Mouse (Mus musculus): ENCODE data around the gene Reep3. TPM values are rescaled to one million over a fixed set of nuclear protein-coding genes. Genes with fewer than 3 reads are reported as not detected.

The Reep3 gene
- polyA plus RNA-seq, 1 experiment from 2014 or later, result 38.2 TPM

- H3K36me3 ChIP-seq (ENCODE audit: control insufficient read depth, insufficient read depth, low read length), result no peaks in the 10 kb centered on the region
- ATAC-seq (replicated peaks; ENCODE audit: low FRiP score, low TSS enrichment, low read depth) (no peak), DNase-seq (ENCODE audit: low spot score) (no peak)
- no peak overlapping the region for H3K4me2 ChIP-seq (ENCODE audit: low read length)
- 0 out of 2 replicates have a peak overlapping the region, but pooled peaks have one; percentile 38 for H3K27ac ChIP-seq (ENCODE audit: low read depth)
- no peaks in the 10 kb centered on the region for H3K27me3 ChIP-seq (replicated peaks; ENCODE audit: control insufficient read depth, insufficient read depth, low read length)
- H3K9ac ChIP-seq (ENCODE audit: low read length), result no peak overlapping the region
- 86% methylated on average over 13 of the region's 13 CpGs for WGBS
- H3K9me3 ChIP-seq (ENCODE audit: control insufficient read depth, low read length), result no peaks in the 10 kb centered on the region
- H3K4me1 ChIP-seq (replicated peaks; ENCODE audit: control insufficient read depth, insufficient read depth, low read length), result peaks cover 31% of the 10 kb centered on the region
- no peak overlapping the region for H3K4me3 ChIP-seq (ENCODE audit: low read depth, low read length)
These were observed 47.7 kb downstream of the Reep3 start for GRCm38 (mm10) chr10:67048871-67049615.

- ATAC-seq (replicated peaks; ENCODE audit: low FRiP score, low TSS enrichment, low read depth) (no peak), DNase-seq (ENCODE audit: low spot score) (no peak)
- WGBS, result 62% methylated on average over 18 of the region's 18 CpGs
- H3K4me3 ChIP-seq (ENCODE audit: low read depth, low read length), result no peak overlapping the region
- no peak overlapping the region for H3K4me2 ChIP-seq (ENCODE audit: low read length)
- H3K9me3 ChIP-seq (ENCODE audit: control insufficient read depth, low read length), result no peaks in the 10 kb centered on the region
- no peak overlapping the region for H3K9ac ChIP-seq (ENCODE audit: low read length)
- no peaks in the 10 kb centered on the region for H3K27me3 ChIP-seq (replicated peaks; ENCODE audit: control insufficient read depth, insufficient read depth, low read length)
- H3K4me1 ChIP-seq (replicated peaks; ENCODE audit: control insufficient read depth, insufficient read depth, low read length), result peaks cover 24% of the 10 kb centered on the region
- peak overlapping the region; percentile 38; the same call in 1 of the 2 replicates for H3K27ac ChIP-seq (ENCODE audit: low read depth)
- no peaks in the 10 kb centered on the region for H3K36me3 ChIP-seq (ENCODE audit: control insufficient read depth, insufficient read depth, low read length)
These were observed 48.8 kb downstream of the Reep3 start for GRCm38 (mm10) chr10:67047712-67048645.

- ATAC-seq (replicated peaks; ENCODE audit: low FRiP score, low TSS enrichment, low read depth) (no peak), DNase-seq (ENCODE audit: low spot score) (no peak)
- no peak overlapping the region for H3K9ac ChIP-seq (ENCODE audit: low read length)
- no peak overlapping the region for H3K27ac ChIP-seq (ENCODE audit: low read depth)
- H3K36me3 ChIP-seq (ENCODE audit: control insufficient read depth, insufficient read depth, low read length), result no peaks in the 10 kb centered on the region
- no peak overlapping the region for H3K4me3 ChIP-seq (ENCODE audit: low read depth, low read length)
- no peak overlapping the region for H3K4me2 ChIP-seq (ENCODE audit: low read length)
- peaks cover 14% of the 10 kb centered on the region for H3K4me1 ChIP-seq (replicated peaks; ENCODE audit: control insufficient read depth, insufficient read depth, low read length)
- H3K9me3 ChIP-seq (ENCODE audit: control insufficient read depth, low read length), result no peaks in the 10 kb centered on the region
- WGBS, result 75% methylated on average over 12 of the region's 12 CpGs
- no peaks in the 10 kb centered on the region for H3K27me3 ChIP-seq (replicated peaks; ENCODE audit: control insufficient read depth, insufficient read depth, low read length)
These were observed 51.4 kb downstream of the Reep3 start for GRCm38 (mm10) chr10:67045192-67045899.

- no peak overlapping the region for H3K4me2 ChIP-seq (ENCODE audit: low read length)
- no peak for ATAC-seq (replicated peaks; ENCODE audit: low FRiP score, low TSS enrichment, low read depth)
- H3K4me1 ChIP-seq (replicated peaks; ENCODE audit: control insufficient read depth, insufficient read depth, low read length), result peaks cover 14% of the 10 kb centered on the region
- 46% methylated on average over 5 of the region's 5 CpGs for WGBS
- no peak for DNase-seq (ENCODE audit: low spot score)
- no peak overlapping the region for H3K9ac ChIP-seq (ENCODE audit: low read length)
- H3K27me3 ChIP-seq (replicated peaks; ENCODE audit: control insufficient read depth, insufficient read depth, low read length), result no peaks in the 10 kb centered on the region
- H3K36me3 ChIP-seq (ENCODE audit: control insufficient read depth, insufficient read depth, low read length), result no peaks in the 10 kb centered on the region
- no peak overlapping the region for H3K4me3 ChIP-seq (ENCODE audit: low read depth, low read length)
- H3K27ac ChIP-seq (ENCODE audit: low read depth), result no peak overlapping the region
- no peaks in the 10 kb centered on the region for H3K9me3 ChIP-seq (ENCODE audit: control insufficient read depth, low read length)
These were observed 52.4 kb downstream of the Reep3 start for GRCm38 (mm10) chr10:67044346-67044745.

- H3K9me3 ChIP-seq (ENCODE audit: control insufficient read depth, low read length), result no peaks in the 10 kb centered on the region
- no peak overlapping the region for H3K4me2 ChIP-seq (ENCODE audit: low read length)
- no peak overlapping the region for H3K4me3 ChIP-seq (ENCODE audit: low read depth, low read length)
- WGBS, result 91% methylated on average over 7 of the region's 7 CpGs
- H3K36me3 ChIP-seq (ENCODE audit: control insufficient read depth, insufficient read depth, low read length), result no peaks in the 10 kb centered on the region
- no peak for ATAC-seq (replicated peaks; ENCODE audit: low FRiP score, low TSS enrichment, low read depth)
- H3K27ac ChIP-seq (ENCODE audit: low read depth), result no peak overlapping the region
- H3K4me1 ChIP-seq (replicated peaks; ENCODE audit: control insufficient read depth, insufficient read depth, low read length), result peaks cover 6% of the 10 kb centered on the region; the same call in 1 of the 2 replicates
- DNase-seq (ENCODE audit: low spot score), result no peak
- no peaks in the 10 kb centered on the region for H3K27me3 ChIP-seq (replicated peaks; ENCODE audit: control insufficient read depth, insufficient read depth, low read length)
- H3K9ac ChIP-seq (ENCODE audit: low read length), result no peak overlapping the region
These were observed 53.5 kb downstream of the Reep3 start for GRCm38 (mm10) chr10:67043236-67043635.

- H3K4me1 ChIP-seq (replicated peaks; ENCODE audit: control insufficient read depth, insufficient read depth, low read length), result no peaks in the 10 kb centered on the region
- DNase-seq (ENCODE audit: low spot score), result no peak
- no peak overlapping the region for H3K4me2 ChIP-seq (ENCODE audit: low read length)
- H3K9me3 ChIP-seq (ENCODE audit: control insufficient read depth, low read length), result no peaks in the 10 kb centered on the region
- no peak for ATAC-seq (replicated peaks; ENCODE audit: low FRiP score, low TSS enrichment, low read depth)
- 89% methylated on average over 3 of the region's 3 CpGs for WGBS
- H3K36me3 ChIP-seq (ENCODE audit: control insufficient read depth, insufficient read depth, low read length), result no peaks in the 10 kb centered on the region
- no peaks in the 10 kb centered on the region for H3K27me3 ChIP-seq (replicated peaks; ENCODE audit: control insufficient read depth, insufficient read depth, low read length)
- no peak overlapping the region for H3K9ac ChIP-seq (ENCODE audit: low read length)
- H3K27ac ChIP-seq (ENCODE audit: low read depth), result no peak overlapping the region
- H3K4me3 ChIP-seq (ENCODE audit: low read depth, low read length), result no peak overlapping the region
These were observed 56.3 kb downstream of the Reep3 start for GRCm38 (mm10) chr10:67040410-67040809.

GRCm38 (mm10) chr10:67039001-67039400 is 57.7 kb downstream of the Reep3 start:
- Histone ChIP-seq H3K27ac (ENCODE audit: low read depth) (no peak overlapping the region), H3K4me2 (ENCODE audit: low read length) (no peak overlapping the region), H3K36me3 (ENCODE audit: control insufficient read depth, insufficient read depth, low read length) (no peaks in the 10 kb centered on the region), H3K4me1 (replicated peaks; ENCODE audit: control insufficient read depth, insufficient read depth, low read length) (no peaks in the 10 kb centered on the region), H3K4me3 (ENCODE audit: low read depth, low read length) (no peak overlapping the region), H3K27me3 (replicated peaks; ENCODE audit: control insufficient read depth, insufficient read depth, low read length) (no peaks in the 10 kb centered on the region), H3K9me3 (ENCODE audit: control insufficient read depth, low read length) (no peaks in the 10 kb centered on the region), H3K9ac (ENCODE audit: low read length) (no peak overlapping the region)
- ATAC-seq (replicated peaks; ENCODE audit: low FRiP score, low TSS enrichment, low read depth) (no peak), DNase-seq (ENCODE audit: low spot score) (no peak)
- 62% methylated on average over 17 of the region's 17 CpGs for WGBS

GRCm38 (mm10) chr10:67036542-67036941 is 60.2 kb downstream of the Reep3 start:
- Histone ChIP-seq H3K27ac (ENCODE audit: low read depth) (no peak overlapping the region), H3K4me3 (ENCODE audit: low read depth, low read length) (no peak overlapping the region), H3K9me3 (ENCODE audit: control insufficient read depth, low read length) (no peaks in the 10 kb centered on the region), H3K9ac (ENCODE audit: low read length) (no peak overlapping the region), H3K36me3 (ENCODE audit: control insufficient read depth, insufficient read depth, low read length) (peaks cover 6% of the 10 kb centered on the region; the same call in 1 of the 2 replicates), H3K27me3 (replicated peaks; ENCODE audit: control insufficient read depth, insufficient read depth, low read length) (no peaks in the 10 kb centered on the region), H3K4me2 (ENCODE audit: low read length) (no peak overlapping the region), H3K4me1 (replicated peaks; ENCODE audit: control insufficient read depth, insufficient read depth, low read length) (no peaks in the 10 kb centered on the region)
- 91% methylated on average over 10 of the region's 10 CpGs for WGBS
- ATAC-seq (replicated peaks; ENCODE audit: low FRiP score, low TSS enrichment, low read depth) (no peak), DNase-seq (ENCODE audit: low spot score) (no peak)

Data from intestine, embryonic 14.5 days (tissue).